Mouse (Mus musculus) heart, postnatal 0 days (tissue): Measurements from ENCODE around the gene Rilpl1.

Experiments
- CTCF ChIP-seq: IDR thresholded peaks from 2 replicates; pipeline ENCODE4 v1.5.1; 2016; ENCODE audit warnings: antibody characterized with exemption, control low read depth, low read depth
- EP300 ChIP-seq: IDR thresholded peaks from 2 replicates; pipeline ENCODE4 v1.6.1; 2016; ENCODE audit warnings: antibody characterized with exemption, low read depth

GRCm38 (mm10) chr5:124528351-124528750 is 2.8 kb downstream of the Rilpl1 start:
- TF ChIP-seq CTCF: no peak
- TF ChIP-seq EP300: no peak
